Mouse (Mus musculus): ENCODE results near the gene Cd300lg. TPM values are rescaled to one million over a fixed set of nuclear protein-coding genes. Genes with fewer than 3 reads are reported as not detected.
A peak's percentile ranks its signal among the peaks of the same experiment; 100 is the strongest.

The Cd300lg gene
- total RNA-seq, 2 experiments from 2014 or later: not detected

- peak overlapping the region; percentile 79 for H3K4me3 ChIP-seq
- TF ChIP-seq CTCF (IDR thresholded peaks at IDR 0.05): no peak
- DNase-seq (ENCODE audit: extremely low spot score in 1 of 2, low spot score in 2 of 2): peak; percentile 70 to 71
- peak overlapping the region; percentile 93 for H3K27ac ChIP-seq
- intact Hi-C loops (cut with DNase I): loop anchor here (1.0 kb wide), 1 partner anchor 60 kb away; no protein-coding TSS in a partner anchor
Measured at GRCm38 (mm10) chr11:102026694-102027360, 14.5 kb upstream of the Cd300lg start.

DNA sequence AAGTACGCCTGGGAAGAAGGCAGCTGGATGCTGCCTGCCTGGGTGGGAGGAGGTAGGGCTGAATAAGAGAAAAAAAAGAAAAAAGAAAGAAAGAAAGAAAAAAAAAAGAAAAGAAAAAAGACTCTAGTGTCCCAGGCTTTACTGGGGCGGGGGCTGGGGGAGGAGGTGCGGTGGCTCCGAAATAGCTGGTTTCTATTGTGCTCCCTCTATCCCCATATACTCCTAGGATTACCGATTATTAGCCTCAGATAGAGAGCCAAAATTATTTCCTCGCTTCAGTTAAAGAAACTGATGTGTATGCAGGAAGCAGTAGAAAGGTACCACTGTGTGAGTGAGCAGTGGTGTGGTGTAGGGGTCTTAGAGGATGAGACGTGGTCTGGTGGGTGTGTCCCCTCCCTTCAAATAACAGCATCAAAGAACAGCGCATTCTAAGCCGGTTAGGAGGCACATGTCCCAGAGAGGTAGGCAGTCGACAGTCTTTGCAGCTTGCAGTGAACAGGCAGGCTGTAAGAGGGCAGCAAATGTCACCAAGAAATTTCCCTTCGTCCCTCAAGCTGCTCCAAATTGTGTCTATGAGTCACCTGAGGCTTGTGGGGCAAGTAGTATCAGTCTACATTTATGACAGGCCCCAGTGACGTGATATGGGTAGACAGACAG lies 13.8 kb upstream of the Cd300lg start:
- Histone ChIP-seq H3K27ac (peak overlapping the region; percentile 93), H3K4me3 (peak overlapping the region; percentile 79)
- DNase-seq (ENCODE audit: extremely low spot score in 1 of 2, low spot score in 2 of 2): no peak
- intact Hi-C loops (cut with DNase I): no loop called here
- no peak for TF ChIP-seq CTCF (IDR thresholded peaks at IDR 0.05)

GRCm38 (mm10) chr11:102028087-102028816 lies 13.1 kb upstream of the Cd300lg start, which contains the start of gene Mpp3:
Mpp3 (minus strand) TSS chr11:102028461.
- no peak for TF ChIP-seq CTCF (IDR thresholded peaks at IDR 0.05)
- Histone ChIP-seq H3K27ac (peak within 1 kb of the TSS; percentile 93; the same call in 1 of the 2 replicates), H3K4me3 (peak within 1 kb of the TSS; percentile 79)
- DNase-seq (ENCODE audit: extremely low spot score in 1 of 2, low spot score in 2 of 2): no peak
- intact Hi-C loops (cut with DNase I): no loop called here

GRCm38 (mm10) chr11:102029304-102029703 lies 12.0 kb upstream of the Cd300lg start:
- TF ChIP-seq CTCF (IDR thresholded peaks at IDR 0.05): no peak
- H3K27ac ChIP-seq: no peak overlapping the region
- no peak for DNase-seq (ENCODE audit: extremely low spot score in 1 of 2, low spot score in 2 of 2)
- no peak overlapping the region for H3K4me3 ChIP-seq
- intact Hi-C loops (cut with DNase I): no loop called here

GRCm38 (mm10) chr11:102029966-102030365 lies 11.3 kb upstream of the Cd300lg start:
- TF ChIP-seq CTCF (IDR thresholded peaks at IDR 0.05): no peak
- intact Hi-C loops (cut with DNase I): loop anchor here (2.0 kb wide), 1 partner anchor 39 kb away; no protein-coding TSS in a partner anchor
- H3K27ac ChIP-seq: no peak overlapping the region

DNA sequence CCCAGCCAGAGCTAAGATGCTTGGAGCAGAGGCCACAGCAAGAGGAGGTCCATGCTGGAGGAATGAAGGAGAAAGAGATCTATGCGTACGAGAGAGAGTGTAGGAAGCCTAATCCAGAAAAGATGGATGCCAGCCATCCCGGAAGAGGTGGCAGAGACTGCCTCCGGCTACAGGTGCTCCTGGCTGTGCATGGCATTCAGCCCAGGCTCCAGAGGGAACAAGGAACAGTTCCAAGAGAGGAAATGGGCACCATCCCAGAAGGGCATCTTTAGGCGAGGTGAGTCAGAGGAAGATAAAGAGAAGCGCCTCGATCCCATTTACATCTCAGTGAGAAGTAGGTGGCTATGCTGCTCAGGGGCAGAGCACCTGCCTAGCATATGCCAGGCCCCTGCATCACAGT lies 10.2 kb upstream of the Cd300lg start:
- no peak overlapping the region for H3K27ac ChIP-seq
- H3K4me3 ChIP-seq: no peak overlapping the region
- intact Hi-C loops (cut with DNase I): loop anchor here (2.0 kb wide), 1 partner anchor 40 kb away; no protein-coding TSS in a partner anchor
- DNase-seq (ENCODE audit: extremely low spot score in 1 of 2, low spot score in 2 of 2): peak in 1 of 2 experiments; percentile 66
- no peak for TF ChIP-seq CTCF (IDR thresholded peaks at IDR 0.05)

More at GRCm38 (mm10) chr11:102029966-102030365, 11.3 kb upstream of the Cd300lg start:
- no peak overlapping the region for H3K4me3 ChIP-seq
- DNase-seq (ENCODE audit: extremely low spot score in 1 of 2, low spot score in 2 of 2): no peak

- intact Hi-C loops (cut with DNase I): no loop called here
- H3K4me3 ChIP-seq: no peak overlapping the region
- no peak overlapping the region for H3K27ac ChIP-seq
- DNase-seq (ENCODE audit: extremely low spot score in 1 of 2, low spot score in 2 of 2): no peak
- TF ChIP-seq CTCF (IDR thresholded peaks at IDR 0.05): no peak
Measured at GRCm38 (mm10) chr11:102033055-102033591, 8.2 kb upstream of the Cd300lg start.

DNA sequence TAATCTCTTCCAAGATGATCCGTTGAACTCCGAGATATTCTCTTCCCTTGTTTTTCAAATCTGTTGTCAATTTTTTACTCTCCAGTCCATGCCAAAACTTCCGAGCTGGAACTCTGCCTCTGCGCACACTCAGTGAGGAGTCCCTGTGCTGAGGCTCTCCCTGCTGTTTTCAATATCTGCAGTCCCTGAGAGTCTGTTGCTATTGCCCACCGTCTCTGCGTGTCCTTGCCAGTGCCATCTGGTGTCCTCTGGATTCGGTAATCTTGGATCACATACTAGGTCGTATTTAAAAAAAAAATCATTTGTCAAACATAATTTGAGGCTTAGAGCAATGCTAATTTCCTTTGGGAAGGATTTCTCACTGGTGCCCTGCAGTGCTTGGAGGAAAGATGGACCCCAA lies 6.4 kb upstream of the Cd300lg start:
- intact Hi-C loops (cut with DNase I): no loop called here
- no peak for TF ChIP-seq CTCF (IDR thresholded peaks at IDR 0.05)
- no peak for DNase-seq (ENCODE audit: extremely low spot score in 1 of 2, low spot score in 2 of 2)
- no peak overlapping the region for H3K4me3 ChIP-seq
- H3K27ac ChIP-seq: no peak overlapping the region

GRCm38 (mm10) chr11:102035456-102035960 lies 5.8 kb upstream of the Cd300lg start:
- intact Hi-C loops (cut with DNase I): no loop called here
- no peak for DNase-seq (ENCODE audit: extremely low spot score in 1 of 2, low spot score in 2 of 2)
- Histone ChIP-seq H3K27ac (no peak overlapping the region), H3K4me3 (no peak overlapping the region)
- TF ChIP-seq CTCF (IDR thresholded peaks at IDR 0.05): no peak

DNA sequence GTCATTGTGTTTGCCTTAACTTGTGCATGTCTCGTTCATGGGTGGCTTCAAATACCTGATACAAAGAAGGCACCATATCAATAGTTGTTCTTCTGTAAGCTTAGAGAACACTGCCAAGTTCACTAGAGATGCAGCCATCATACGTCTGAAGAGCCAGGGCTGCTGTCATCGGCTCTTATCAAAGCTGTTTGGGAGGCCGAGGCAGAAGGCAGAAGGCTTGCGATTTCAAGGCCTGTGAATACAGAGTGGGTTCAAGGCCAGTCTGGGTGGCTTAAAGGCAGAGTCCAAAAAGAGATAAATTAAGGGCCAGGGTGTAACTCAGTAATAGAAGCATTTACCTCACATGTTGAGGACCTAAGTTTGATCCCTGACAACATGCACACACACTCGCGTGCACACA lies 5.0 kb upstream of the Cd300lg start:
- TF ChIP-seq CTCF (IDR thresholded peaks at IDR 0.05): no peak
- Histone ChIP-seq H3K27ac (no peak overlapping the region), H3K4me3 (no peak overlapping the region)
- intact Hi-C loops (cut with DNase I): no loop called here
- no peak for DNase-seq (ENCODE audit: extremely low spot score in 1 of 2, low spot score in 2 of 2)

DNA sequence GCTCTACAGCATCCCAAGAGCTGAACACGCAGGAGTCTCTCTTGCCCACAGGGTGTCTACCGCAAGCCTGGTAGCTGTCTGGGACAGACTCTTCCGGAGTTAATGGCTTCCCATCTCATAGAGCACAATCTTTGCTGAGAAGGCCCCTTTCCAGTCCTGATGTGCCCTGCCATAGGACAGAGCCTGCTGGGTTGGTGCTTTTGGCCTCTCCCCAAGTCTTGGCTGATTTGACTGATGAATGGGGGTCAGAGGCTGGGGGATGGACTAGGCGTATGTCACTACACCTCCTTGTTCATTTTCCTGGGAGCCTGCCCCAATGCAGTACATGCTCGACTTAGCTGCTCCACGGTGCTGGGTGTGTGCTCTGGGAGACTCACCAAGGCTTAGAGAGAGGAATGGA lies 3.5 kb upstream of the Cd300lg start:
- intact Hi-C loops (cut with DNase I): no loop called here
- Histone ChIP-seq H3K27ac (no peak overlapping the region), H3K4me3 (no peak overlapping the region)
- DNase-seq (ENCODE audit: extremely low spot score in 1 of 2, low spot score in 2 of 2): no peak
- no peak for TF ChIP-seq CTCF (IDR thresholded peaks at IDR 0.05)
